Mouse (Mus musculus) gastrocnemius, postnatal 14 days (tissue): Measurements from ENCODE around the gene Eva1c. TPM values are rescaled to one million over a fixed set of nuclear protein-coding genes. Genes with fewer than 3 reads are reported as not detected.

Experiments used
- DNase-seq: peaks from one replicate; pipeline ENCODE4 v3.0.0; 2021; ENCODE audit warnings: mixed read lengths
- intact Hi-C: fragments of 180-260 bp; cut with DNase I; formaldehyde crosslinking; loops from one replicate; pipeline ENCODE4 v1.15.1; 2025; ENCODE audit warnings: low total_unique reads
- total RNA-seq, 2 experiments: library from RNA; stranded (reverse); gene quantifications; 2 replicates each; pipeline ENCODE4 v1.2.3; 2021

Gene Eva1c
- total RNA-seq, 2 experiments from 2014 or later: 0.27 to 0.43 TPM

DNA sequence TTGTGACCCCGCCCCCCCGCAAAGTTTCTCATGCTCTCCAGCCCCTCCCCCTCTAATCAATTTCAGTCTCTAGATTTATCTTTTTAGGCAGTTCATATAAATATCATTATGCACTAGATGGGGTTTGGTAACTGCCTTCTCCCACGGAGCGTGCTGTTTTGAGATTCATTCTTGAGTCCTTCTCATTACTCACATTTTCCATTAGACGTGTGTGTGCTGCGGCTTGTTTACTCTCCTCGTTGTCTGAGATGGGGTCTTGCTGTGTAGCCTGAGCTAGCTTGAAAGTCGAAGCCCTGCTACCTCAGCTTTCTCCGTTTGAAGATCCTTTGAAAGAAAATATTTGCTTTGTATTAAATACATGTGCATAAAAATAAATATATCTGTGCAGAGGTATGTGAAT lies 67.3 kb downstream of the Eva1c start:
- intact Hi-C loops: no loop called here

DNA sequence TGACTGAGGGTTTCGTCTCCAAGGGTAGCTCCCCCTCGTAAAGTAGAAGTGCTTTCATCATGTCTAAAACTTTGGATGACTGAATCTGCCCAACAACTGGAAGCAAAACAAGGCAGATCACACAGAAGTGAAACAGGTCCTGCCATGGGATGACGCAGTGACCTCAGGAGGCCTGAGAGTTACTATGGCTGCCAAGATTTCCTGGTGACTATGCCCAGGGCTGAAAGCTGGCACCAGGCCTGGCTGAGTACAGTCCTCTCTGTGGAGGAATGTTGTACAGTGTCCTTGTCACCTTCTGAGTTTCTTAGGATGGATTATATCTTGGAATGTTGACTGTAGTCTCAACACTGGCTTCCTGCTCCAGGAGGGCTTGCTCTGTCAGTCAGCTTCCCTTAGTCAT lies 71.1 kb downstream of the Eva1c start:
- intact Hi-C loops: no loop called here
- peak; percentile 54 for DNase-seq

More for the DNA sequence above, 67.3 kb downstream of the Eva1c start:
- no peak for DNase-seq

DNA sequence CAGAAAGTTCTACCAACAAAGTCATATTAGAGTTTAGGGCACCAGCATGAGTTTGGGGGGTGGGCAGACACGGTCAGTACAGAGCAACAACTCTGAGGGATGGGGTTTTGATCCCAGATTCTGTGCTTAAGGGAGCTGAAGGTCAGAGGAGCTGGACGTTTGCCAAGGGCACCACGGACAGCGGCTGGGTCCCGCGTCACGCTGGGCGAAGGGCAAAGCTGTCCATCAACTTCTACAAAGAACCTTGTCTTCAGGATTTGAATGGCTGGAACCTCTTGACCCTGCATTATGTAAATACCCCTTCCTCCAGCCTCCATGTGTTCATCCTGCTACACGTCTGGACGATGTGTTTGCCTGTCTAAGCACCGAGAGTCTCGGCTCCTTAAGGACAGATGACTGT lies 73.0 kb downstream of the Eva1c start:
- no peak for DNase-seq
- intact Hi-C loops: no loop called here

DNA sequence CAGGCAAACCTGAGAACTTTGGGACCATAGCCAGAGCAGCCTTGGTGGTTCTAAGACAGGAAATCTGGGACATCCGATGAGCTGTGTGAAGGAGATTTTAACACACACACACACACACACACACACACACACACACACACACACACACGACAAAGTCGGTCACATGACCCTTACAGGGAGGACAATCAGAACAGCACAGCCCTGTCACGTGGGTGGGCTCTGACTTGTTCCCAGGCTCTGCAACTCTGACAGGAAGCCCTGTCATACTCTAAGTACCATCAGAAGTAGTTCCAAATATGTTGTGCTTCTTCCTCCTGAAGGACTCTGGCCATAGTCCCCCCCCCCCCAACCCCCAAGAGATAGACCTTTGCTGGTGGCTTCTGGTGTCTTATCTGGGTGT lies 74.8 kb downstream of the Eva1c start:
- intact Hi-C loops: no loop called here
- DNase-seq: no peak

DNA sequence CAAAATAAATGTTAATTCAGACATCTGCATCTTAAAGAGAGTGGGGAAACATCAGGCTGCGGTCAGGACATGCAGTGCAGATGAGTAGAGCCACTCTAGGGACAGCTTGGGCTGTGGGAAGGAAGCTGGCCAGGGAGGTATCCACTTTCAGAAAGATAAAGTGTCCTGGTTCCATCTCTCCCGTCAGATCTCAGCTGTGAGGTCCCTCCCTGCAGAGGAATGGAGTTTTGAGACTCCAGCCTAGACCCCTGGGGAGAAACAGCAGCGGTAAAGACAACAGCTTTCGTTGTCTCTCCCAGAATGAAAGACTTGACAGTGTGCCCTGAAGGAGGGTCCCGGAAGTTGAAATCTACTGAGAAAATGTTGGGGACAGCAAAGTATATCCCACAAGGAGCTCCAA lies 76.8 kb downstream of the Eva1c start:
- no peak for DNase-seq
- intact Hi-C loops: no loop called here

DNA sequence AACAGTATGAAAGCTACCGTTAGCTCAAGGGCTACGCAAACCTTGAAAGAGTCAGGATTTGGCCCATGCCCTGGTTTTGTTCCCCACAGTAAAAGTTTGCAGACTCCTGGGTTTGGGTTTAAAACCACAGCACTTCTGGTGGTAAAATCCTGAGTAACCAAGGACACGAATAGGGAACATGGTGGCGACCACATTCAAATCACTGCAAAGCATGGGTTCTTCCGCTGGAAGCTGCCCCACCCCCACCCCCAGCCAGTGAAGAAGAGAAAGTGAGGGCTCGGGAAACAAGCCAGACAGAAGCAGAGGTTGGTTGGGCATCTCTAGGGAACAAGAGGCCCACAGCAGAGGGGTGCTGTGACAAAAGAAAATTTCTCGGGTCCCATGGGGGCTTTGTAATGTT lies 80.7 kb downstream of the Eva1c start:
- intact Hi-C loops: no loop called here
- no peak for DNase-seq

DNA sequence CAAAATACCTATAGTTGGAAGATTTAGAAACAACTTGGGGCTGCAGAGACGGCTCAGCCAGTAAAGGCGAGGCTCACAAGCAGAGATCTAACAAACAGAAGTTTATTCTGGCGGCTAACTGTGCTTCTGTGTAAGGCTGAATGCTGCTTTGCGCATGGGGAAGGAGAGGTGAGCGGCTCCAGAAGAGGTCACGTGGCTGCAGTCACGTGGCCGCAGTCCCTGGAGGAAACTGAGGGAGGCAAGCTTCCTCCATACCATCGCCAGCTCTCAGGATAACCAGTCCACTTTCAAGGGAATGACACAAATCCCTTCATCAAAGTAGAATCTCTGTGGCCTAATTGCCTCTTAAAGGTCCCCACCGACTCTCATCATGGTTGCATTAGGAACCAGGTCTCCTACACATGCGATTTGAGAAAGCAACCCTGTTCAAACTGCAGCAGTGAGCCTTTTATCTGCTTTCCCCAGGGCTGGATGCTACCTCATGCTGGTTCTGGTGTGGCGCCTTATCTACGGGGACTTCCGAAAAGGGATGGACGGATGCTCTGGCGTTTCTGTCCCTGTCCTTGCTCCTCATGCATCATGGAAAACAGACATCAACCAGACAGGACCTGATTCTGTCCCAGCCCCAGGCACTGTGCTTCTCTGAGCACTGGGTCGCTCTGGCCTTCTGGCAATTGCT lies 84.5 kb downstream of the Eva1c start:
- DNase-seq: no peak
- intact Hi-C loops: no loop called here

DNA sequence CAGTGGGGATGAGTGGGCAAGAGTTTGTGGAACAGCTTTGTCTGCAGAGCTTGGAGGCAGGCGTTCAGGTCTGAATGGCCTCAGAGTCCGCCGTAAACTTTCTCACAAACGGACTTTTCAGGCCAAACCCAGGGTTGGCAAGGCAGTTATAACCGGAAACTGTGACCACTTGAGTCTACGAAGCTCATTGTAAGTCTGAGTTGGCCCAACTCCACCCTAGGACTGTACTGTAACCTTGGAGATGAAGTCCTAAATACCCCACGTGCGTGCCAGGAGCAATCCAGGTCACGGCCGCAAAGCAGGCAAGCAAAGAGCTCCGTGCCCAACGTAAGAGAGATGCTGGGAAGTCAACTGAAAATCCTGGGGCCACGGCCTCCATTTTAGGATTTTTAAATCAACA lies 85.2 kb downstream of the Eva1c start:
- intact Hi-C loops: no loop called here
- no peak for DNase-seq

DNA sequence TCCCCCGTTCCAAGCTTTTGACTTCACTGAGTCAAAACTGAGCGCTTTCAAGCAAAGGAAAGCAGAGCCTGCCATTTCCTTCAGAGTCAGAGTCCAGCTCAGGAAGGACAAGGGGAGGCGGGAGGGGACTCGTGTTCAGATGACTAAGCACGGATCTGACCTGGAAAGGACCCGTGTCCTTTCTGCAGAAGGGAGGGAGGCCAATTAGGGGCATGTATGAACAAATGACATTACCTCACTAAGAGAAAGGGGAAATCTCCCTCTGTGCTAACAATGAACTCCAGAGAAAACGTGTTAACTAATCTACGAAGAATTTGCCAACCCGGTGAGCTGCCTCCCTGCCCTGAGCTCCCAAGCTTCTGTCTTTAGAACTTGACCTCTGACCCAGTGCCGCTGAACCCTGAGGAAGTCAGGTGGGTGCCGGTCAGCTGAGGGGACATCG lies 89.5 kb downstream of the Eva1c start:
- intact Hi-C loops: no loop called here
- DNase-seq: no peak

DNA sequence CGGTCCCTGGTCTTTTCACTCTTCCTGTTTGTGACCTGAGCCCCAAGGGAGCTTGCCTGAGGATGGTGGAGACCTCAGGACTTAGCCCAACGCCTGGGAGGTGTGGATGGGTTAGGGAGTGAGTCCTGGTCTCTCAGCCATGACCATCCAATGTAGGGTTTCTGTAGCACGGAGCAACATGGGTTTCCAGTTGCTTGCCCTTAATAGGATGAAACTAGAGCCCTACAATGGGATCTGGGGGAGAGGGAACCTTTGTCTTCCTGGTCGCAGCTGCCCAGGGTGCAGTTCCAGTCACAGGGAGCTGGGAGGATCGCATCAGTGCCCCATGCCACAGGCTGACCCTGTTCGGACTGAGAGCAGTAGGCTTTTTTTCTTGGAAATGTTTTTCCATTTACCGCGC lies 90.6 kb downstream of the Eva1c start:
- intact Hi-C loops: no loop called here
- no peak for DNase-seq

DNA sequence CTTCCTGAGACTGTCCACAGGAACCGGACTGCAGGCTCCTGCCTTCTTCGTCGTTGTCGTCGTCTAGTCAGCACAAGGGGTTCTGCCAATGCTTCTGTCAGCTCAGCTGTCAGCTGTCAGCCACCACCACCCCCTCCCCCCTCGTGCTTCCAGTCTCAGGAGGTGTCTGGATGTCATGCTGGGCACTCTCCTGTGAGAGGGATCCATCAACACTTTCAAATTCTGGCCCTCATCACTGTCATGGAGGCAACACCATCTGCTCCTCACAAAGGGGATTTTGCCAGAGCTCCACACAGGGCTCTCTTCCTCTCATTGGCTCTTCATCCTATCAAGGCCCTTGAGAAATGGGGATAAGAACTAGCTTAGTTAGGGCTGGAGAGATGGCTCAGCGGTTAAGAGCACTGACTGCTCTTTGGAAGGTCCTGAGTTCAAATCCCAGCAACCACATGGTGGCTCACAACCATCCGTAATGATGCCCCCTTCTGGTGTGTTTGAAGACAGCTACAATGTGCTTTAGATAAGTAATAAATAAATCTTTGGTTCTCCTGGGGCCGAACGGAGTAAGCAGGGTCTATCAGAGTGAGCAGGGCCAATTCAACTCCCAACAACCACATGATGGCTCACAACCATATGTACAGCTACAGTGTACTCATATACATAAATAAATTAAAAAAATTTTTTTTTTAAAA lies 95.1 kb downstream of the Eva1c start:
- intact Hi-C loops: loop anchor here (10.0 kb wide), 1 partner anchor 97 kb away; the partner anchor contains the start of gene Eva1c
- peak; percentile 44 for DNase-seq

DNA sequence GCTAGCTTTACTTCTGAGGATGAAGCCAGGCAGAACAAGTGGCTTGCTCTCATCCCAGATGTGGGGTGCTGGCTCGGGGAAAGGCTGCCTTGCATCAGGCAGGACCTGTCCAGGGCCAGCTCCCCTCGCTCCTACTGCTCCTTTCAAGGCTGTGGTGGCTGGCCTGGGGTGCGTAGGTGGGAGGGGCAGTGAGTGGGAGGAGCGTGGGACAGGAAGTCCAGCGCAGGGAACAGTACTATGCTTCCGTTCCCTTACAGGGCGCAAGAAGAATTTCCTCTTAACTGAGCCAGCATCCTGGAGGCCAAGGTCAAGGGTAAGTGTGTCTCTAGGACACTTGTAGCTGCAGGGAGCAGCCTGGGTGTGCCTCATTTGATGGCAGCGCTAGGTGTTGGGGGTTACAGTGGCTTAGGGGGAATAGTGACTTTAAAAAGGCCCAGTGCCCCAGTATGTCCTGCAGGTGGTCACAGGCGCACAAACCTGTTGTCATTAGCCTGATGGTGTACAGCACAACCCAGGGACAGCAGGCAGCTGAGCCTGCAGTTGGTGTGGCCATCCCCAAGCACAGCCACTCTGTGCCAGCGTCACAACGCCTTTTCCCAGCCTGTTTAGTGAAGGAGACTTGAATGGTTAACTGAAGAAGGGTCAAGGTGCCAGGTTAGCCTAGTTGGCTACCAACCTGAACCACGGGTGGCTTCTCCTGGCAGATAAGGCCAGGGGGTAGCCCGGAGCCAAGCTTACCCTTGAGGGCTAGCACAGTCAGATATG lies 98.3 kb downstream of the Eva1c start:
- intact Hi-C loops: loop anchor here (10.0 kb wide), 1 partner anchor 100 kb away; the partner anchor contains the start of gene Eva1c

DNA sequence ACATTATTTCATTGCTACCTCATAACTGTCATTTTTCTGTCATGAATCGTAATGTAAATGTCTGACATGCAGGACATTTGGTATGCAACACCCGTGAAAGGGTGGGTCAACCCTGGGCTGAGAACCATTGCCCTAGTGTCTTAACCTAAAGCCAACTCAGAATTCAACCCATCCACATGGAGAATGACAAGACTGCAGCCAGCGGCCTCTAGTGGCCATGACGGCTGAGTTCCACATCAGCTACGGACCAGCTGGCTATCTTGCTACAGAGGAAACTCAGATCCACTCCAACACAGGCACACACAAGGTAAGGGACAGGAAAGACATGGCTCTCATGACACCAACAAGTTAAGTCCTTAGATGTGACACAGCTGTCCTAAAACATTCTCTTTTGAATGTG lies 98.9 kb downstream of the Eva1c start:
- intact Hi-C loops: loop anchor here (10.0 kb wide), 1 partner anchor 101 kb away; the partner anchor contains the start of gene Eva1c
- DNase-seq: peak; percentile 67

More for the DNA sequence above, 98.3 kb downstream of the Eva1c start:
- peak; percentile 18 for DNase-seq

DNA sequence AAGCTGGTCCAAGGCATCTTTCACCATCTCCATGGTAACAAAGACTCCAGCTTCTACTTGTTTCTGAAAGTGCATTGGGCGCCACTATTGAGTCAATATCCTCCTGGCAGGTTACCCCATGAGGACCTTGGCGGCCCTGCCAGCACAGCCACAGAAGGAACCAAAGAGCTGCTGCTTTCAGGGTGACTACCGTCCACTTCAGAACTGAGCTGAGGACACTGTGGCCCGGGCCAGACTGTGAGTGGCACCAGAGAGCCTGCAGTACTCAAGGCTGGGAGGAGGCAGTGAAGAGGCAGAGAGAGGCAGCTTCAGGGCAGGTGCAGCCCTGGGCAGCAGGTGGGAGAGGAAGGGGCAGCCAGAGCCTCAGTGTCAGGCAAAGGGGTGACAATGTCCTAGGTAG lies 100.9 kb downstream of the Eva1c start:
- DNase-seq: no peak
- intact Hi-C loops: loop anchor here (10.0 kb wide), 1 partner anchor 103 kb away; the partner anchor contains the start of gene Eva1c

DNA sequence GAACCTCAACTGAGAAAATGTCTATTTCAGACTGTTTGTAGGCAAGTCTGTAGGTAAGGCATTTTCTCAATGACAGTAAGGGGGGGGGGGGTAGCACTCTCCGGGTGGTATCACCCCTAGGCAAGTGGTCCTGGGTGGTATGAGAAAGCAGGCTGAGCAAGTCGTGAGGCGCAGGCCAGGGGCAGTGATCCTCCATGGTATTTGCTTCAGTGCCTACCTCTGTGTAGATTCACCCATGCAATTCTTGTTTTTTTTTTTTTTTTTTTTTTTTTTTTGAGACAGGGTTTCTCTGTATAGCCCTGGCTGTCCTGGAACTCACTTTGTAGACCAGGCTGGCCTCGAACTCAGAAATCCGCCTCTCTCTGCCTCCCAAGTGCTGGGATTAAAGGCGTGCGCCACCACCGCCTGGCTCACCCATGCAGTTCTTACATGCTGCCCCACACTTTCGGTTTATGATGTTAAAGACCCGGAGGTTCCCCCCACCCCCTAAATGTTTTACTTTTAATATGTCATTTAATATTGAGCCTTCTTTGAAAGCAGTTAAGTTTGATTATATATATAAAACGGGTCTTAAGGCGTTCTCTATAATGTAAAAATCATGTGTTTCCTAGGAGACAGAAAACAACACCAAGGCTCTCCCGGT lies 107.1 kb downstream of the Eva1c start:
- DNase-seq: no peak
- intact Hi-C loops: no loop called here

DNA sequence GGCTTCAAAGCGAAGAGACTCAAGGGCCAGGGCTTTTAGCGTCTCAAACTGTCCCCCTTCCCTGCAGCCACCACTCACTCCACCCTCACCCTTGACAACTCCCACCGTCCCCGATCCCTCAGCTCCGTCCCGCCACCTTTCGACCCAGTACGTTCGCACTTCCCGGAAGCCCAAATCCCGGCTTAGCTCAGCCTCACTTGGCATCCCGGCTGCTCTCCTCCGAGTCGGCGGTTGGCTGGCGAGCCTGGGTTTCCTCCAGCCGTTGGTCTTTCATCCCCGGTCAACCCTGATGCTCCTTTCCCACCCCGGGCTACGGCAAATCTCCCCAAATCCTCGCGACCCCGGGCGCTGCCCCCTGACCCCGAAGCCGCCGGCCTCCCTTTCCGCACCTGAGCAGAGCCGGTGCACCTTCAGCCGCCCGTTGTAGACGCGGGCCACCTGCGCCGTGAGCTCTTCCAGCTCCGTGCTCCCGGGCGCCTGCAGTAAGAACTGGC lies 107.7 kb downstream of the Eva1c start:
- intact Hi-C loops: no loop called here
- DNase-seq: peak; percentile 74

DNA sequence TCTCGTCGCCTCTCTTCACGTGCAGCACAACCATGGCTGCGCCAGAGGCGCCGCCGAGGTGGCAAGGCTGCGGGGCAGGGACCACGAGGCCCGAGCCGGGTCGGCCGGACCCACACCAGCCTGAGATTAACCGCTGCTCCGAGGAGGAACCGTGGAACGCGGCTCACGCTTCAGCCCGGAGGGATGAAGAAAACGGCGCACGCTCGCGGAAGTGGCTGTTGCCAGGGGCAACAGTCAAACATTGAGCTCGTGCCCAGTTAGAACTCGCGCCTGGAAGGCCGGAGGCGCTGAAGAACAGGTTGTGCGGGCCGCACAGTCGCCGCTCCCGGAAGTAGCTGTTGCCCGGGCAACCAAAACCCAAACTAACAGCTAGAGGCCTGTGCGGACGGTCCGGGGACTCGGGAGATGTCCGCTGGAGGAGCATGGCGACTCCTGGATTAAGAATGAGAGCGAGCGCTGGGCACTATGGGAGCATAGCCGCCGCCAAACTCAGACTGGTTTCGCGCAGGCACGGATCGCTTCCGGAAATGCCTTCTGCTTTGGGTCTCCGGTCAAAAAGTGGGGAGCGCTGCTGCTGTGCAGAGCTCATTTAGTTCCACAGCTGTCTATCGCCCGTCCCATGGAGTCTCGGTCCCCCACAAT lies 108.3 kb downstream of the Eva1c start, which contains the start of gene Cfap298:
Gene Cfap298, minus strand, starts transcription at position 428 of the 642 bp plus-strand sequence.
- intact Hi-C loops: no loop called here
- peak; percentile 91 for DNase-seq

DNA sequence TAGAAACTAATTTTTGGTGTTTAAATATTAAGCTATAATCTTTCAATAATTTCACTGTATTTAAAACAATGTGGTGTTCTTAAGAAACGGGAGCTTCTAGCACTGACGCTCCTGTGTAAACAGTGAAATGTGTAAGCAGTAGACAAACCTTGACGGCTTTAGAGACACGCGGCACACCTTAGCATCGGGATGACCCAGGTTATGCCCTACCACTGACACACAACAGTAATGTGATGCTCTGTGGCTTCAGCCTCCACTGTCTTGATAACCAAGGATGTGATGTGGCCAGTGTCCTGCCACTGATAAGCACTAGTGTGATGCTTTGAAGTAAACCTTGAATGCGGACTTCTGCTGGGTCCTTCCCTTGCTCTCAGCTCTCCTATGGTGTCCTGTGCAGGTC lies 114.7 kb downstream of the Eva1c start:
- no peak for DNase-seq
- intact Hi-C loops: no loop called here

DNA sequence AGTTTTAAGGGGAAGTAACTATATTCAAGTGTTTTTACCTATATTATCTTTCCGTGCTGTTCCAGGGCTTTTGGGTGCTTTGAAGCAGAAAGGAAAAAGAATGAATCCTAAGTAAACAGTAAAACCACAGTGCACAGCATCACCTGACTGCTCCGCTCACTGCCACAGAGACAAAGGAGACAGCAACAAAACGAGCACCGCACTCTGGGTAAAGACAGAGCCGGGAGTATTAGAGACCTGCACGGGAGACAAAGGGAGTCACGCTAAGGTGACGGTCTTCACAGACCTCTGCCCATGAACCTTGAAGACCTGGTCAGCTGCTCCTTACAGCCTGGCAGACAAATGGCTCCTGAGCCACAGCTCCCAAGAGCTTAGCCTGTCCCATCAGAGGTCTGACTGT lies 120.5 kb downstream of the Eva1c start:
- DNase-seq: no peak
- intact Hi-C loops: no loop called here
